Mouse (Mus musculus): ENCODE data around the gene Kank2. TPM values are rescaled to one million over a fixed set of nuclear protein-coding genes. Genes with fewer than 3 reads are reported as not detected.

The Kank2 gene
- polyA plus RNA-seq, 1 experiment from 2014 or later = 3.1 TPM

DNA sequence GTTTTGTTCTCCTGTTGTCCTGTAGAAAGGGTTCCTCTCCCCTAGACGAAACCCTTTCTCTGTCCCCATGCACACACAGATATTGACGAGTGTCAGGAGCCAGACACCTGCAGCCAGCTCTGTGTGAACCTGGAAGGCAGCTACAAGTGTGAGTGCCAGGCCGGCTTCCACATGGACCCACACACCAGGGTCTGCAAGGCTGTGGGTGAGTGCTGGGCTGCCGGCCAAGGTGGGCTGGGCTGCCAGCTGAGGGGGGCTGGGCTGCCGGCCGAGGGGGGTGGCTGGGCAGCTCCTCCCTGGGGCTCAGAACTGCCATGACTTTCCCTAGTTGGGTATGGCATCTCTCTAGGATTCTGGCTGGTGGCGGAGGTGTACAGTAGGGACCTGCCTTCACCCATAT is 59.8 kb downstream of the Kank2 start:
- WGBS = 90% methylated on average over 7 of the region's 7 CpGs
- no peak overlapping the region for H3K27ac ChIP-seq (ENCODE audit: low read length)
- H3K36me3 ChIP-seq (ENCODE audit: control insufficient read depth, insufficient read depth, low read length) = peaks cover 60% of the 10 kb centered on the region
- no peak for ATAC-seq
- no peaks in the 10 kb centered on the region for H3K27me3 ChIP-seq (ENCODE audit: control insufficient read depth, insufficient read depth, low read depth, low read length)
- no peak overlapping the region for H3K9ac ChIP-seq (ENCODE audit: low read depth, low read length)
- H3K4me3 ChIP-seq (ENCODE audit: low read depth, low read length) = no peak overlapping the region
- H3K4me2 ChIP-seq (ENCODE audit: low read length) = no peak overlapping the region
- no peaks in the 10 kb centered on the region for H3K9me3 ChIP-seq (replicated peaks; ENCODE audit: control insufficient read depth, low read length, poor library complexity, severe bottlenecking)
- H3K4me1 ChIP-seq (ENCODE audit: control insufficient read depth, insufficient read depth, low read length) = no peaks in the 10 kb centered on the region

DNA sequence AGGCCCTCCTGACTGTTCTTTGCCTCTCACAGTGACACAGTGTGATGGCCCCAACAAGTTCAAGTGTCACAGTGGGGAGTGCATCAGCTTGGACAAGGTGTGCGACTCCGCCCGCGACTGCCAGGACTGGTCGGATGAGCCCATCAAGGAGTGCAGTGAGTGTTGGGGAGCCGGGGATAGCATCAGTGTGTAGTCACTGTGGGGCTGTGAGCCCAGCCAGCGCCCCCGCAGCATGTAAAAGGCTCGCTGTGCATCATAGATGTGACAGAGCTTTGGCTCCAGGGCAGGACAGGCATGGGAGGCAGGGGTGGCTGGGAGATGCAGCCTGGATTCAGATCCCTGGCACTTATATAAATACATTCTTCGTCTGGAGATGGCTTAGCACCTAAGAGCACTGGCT is 61.4 kb downstream of the Kank2 start:
- WGBS = 97% methylated on average over 10 of the region's 10 CpGs
- no peak overlapping the region for H3K9ac ChIP-seq (ENCODE audit: low read depth, low read length)
- ATAC-seq = no peak

DNA sequence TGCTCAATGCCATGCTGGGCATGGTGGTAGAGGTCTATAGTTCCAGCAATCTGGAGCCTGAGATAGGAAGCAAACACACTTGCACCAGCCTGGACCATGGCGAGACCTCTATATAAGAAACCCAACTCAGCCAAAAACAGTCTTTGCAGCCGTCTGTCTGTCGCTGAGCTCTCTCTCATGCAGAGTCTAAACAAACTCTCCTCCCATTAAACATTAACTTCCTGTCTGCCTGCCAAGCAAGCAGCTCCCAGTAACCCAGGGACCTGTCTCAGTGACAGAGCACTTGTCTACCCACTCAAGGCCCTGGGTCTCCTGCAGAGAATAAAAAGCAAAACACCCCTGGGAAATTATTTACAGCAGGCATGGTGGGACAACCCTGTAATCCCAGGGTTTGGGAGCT is 62.0 kb downstream of the Kank2 start:
- H3K36me3 ChIP-seq (ENCODE audit: control insufficient read depth, insufficient read depth, low read length) = peaks cover 57% of the 10 kb centered on the region
- no peaks in the 10 kb centered on the region for H3K4me1 ChIP-seq (ENCODE audit: control insufficient read depth, insufficient read depth, low read length)
- H3K27me3 ChIP-seq (ENCODE audit: control insufficient read depth, insufficient read depth, low read depth, low read length) = no peaks in the 10 kb centered on the region
- no peaks in the 10 kb centered on the region for H3K9me3 ChIP-seq (replicated peaks; ENCODE audit: control insufficient read depth, low read length, poor library complexity, severe bottlenecking)
- no peak for ATAC-seq
- 87% methylated on average over 3 of the region's 3 CpGs for WGBS
- no peak overlapping the region for H3K4me3 ChIP-seq (ENCODE audit: low read depth, low read length)
- H3K27ac ChIP-seq (ENCODE audit: low read length) = no peak overlapping the region
- no peak overlapping the region for H3K4me2 ChIP-seq (ENCODE audit: low read length)
- H3K9ac ChIP-seq (ENCODE audit: low read depth, low read length) = no peak overlapping the region

More for the DNA sequence above, 61.4 kb downstream of the Kank2 start:
- no peaks in the 10 kb centered on the region for H3K9me3 ChIP-seq (replicated peaks; ENCODE audit: control insufficient read depth, low read length, poor library complexity, severe bottlenecking)
- no peaks in the 10 kb centered on the region for H3K27me3 ChIP-seq (ENCODE audit: control insufficient read depth, insufficient read depth, low read depth, low read length)
- peaks cover 62% of the 10 kb centered on the region for H3K36me3 ChIP-seq (ENCODE audit: control insufficient read depth, insufficient read depth, low read length)
- no peak overlapping the region for H3K4me3 ChIP-seq (ENCODE audit: low read depth, low read length)
- no peak overlapping the region for H3K4me2 ChIP-seq (ENCODE audit: low read length)
- no peak overlapping the region for H3K27ac ChIP-seq (ENCODE audit: low read length)
- H3K4me1 ChIP-seq (ENCODE audit: control insufficient read depth, insufficient read depth, low read length) = no peaks in the 10 kb centered on the region

DNA sequence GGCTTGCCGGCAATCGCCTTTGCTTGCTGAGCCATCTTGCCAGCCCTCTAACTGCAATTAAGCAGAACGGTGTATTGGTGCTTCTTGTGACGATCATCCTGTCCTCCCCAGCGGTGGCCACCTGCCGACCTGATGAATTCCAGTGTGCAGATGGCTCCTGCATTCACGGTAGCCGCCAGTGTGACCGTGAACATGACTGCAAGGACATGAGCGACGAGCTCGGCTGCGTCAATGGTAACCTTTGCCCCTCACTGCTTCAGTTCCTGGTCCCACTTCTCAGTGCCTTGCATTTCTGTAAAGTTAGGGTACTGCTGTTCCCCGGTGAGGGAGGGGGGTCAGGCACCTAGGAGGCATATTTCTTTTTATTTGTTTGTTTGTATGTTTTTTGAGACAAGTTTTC is 63.4 kb downstream of the Kank2 start:
- no peak overlapping the region for H3K9ac ChIP-seq (ENCODE audit: low read depth, low read length)
- H3K4me3 ChIP-seq (ENCODE audit: low read depth, low read length) = no peak overlapping the region
- H3K4me2 ChIP-seq (ENCODE audit: low read length) = no peak overlapping the region
- peaks cover 52% of the 10 kb centered on the region for H3K36me3 ChIP-seq (ENCODE audit: control insufficient read depth, insufficient read depth, low read length)
- no peak for ATAC-seq
- no peak overlapping the region for H3K27ac ChIP-seq (ENCODE audit: low read length)
- no peaks in the 10 kb centered on the region for H3K4me1 ChIP-seq (ENCODE audit: control insufficient read depth, insufficient read depth, low read length)
- WGBS = 89% methylated on average over 14 of the region's 14 CpGs
- no peaks in the 10 kb centered on the region for H3K27me3 ChIP-seq (ENCODE audit: control insufficient read depth, insufficient read depth, low read depth, low read length)
- no peaks in the 10 kb centered on the region for H3K9me3 ChIP-seq (replicated peaks; ENCODE audit: control insufficient read depth, low read length, poor library complexity, severe bottlenecking)

DNA sequence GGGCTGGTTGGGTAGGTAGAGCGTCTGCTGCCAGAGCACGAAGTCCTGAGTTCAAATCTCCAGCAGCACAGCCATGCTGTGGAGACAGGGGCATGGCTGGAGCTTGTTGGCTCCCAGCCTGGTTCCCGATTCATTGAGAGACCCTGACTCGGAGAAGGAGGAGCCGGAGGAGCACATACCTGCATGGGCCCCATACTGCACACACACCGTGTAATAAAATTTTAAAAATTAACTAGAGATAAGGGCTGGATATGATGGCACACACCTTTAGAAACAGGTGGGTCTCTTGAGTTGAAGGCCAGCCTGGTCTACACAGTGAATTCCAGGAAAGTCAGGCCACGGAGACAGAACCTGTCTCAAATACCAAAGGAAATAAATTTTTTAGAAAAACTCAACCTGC is 64.6 kb downstream of the Kank2 start:
- Histone ChIP-seq H3K4me1 (ENCODE audit: control insufficient read depth, insufficient read depth, low read length) (no peaks in the 10 kb centered on the region), H3K4me3 (ENCODE audit: low read depth, low read length) (no peak overlapping the region), H3K9me3 (replicated peaks; ENCODE audit: control insufficient read depth, low read length, poor library complexity, severe bottlenecking) (no peaks in the 10 kb centered on the region), H3K27ac (ENCODE audit: low read length) (no peak overlapping the region), H3K36me3 (ENCODE audit: control insufficient read depth, insufficient read depth, low read length) (peaks cover 42% of the 10 kb centered on the region), H3K9ac (ENCODE audit: low read depth, low read length) (no peak overlapping the region), H3K4me2 (ENCODE audit: low read length) (no peak overlapping the region), H3K27me3 (ENCODE audit: control insufficient read depth, insufficient read depth, low read depth, low read length) (no peaks in the 10 kb centered on the region)
- 95% methylated on average over 7 of the region's 7 CpGs for WGBS
- no peak for ATAC-seq

DNA sequence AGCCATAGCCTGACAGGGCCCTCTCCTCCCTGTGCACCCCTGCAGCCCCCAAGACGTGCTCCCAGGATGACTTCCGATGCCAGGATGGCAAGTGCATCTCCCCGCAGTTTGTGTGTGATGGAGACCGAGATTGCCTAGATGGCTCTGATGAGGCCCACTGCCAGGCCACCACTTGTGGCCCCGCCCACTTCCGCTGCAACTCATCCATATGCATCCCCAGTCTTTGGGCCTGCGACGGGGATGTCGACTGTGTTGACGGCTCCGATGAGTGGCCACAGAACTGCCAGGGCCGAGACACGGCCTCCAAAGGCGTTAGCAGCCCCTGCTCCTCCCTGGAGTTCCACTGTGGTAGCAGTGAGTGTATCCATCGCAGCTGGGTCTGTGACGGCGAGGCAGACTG is 65.1 kb downstream of the Kank2 start:
- Histone ChIP-seq H3K9ac (ENCODE audit: low read depth, low read length) (no peak overlapping the region), H3K27me3 (ENCODE audit: control insufficient read depth, insufficient read depth, low read depth, low read length) (no peaks in the 10 kb centered on the region), H3K4me2 (ENCODE audit: low read length) (no peak overlapping the region), H3K4me1 (ENCODE audit: control insufficient read depth, insufficient read depth, low read length) (no peaks in the 10 kb centered on the region), H3K9me3 (replicated peaks; ENCODE audit: control insufficient read depth, low read length, poor library complexity, severe bottlenecking) (no peaks in the 10 kb centered on the region), H3K4me3 (ENCODE audit: low read depth, low read length) (no peak overlapping the region), H3K27ac (ENCODE audit: low read length) (no peak overlapping the region), H3K36me3 (ENCODE audit: control insufficient read depth, insufficient read depth, low read length) (peaks cover 36% of the 10 kb centered on the region)
- WGBS = 76% methylated on average over 17 of the region's 17 CpGs
- no peak for ATAC-seq

DNA sequence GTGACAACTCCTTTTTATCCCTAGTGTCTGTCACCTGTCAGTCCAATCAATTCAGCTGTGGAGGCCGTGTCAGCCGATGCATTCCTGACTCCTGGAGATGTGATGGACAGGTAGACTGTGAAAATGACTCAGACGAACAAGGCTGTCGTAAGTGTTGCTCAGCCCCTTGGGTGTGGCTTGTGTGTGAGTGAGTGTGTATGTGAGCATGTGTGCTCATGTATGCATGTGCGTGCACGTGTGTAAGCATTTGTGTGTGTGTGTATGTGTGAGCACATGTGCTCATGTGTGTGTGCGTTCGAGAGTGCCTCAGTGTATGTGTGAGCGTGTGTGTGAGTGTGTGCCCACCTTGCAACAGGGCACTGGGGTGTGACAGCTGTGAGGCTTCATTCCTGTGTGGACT is 66.3 kb downstream of the Kank2 start:
- no peaks in the 10 kb centered on the region for H3K27me3 ChIP-seq (ENCODE audit: control insufficient read depth, insufficient read depth, low read depth, low read length)
- ATAC-seq = no peak
- H3K4me3 ChIP-seq (ENCODE audit: low read depth, low read length) = no peak overlapping the region
- WGBS = 94% methylated on average over 9 of the region's 9 CpGs
- H3K4me1 ChIP-seq (ENCODE audit: control insufficient read depth, insufficient read depth, low read length) = no peaks in the 10 kb centered on the region
- no peak overlapping the region for H3K9ac ChIP-seq (ENCODE audit: low read depth, low read length)
- H3K9me3 ChIP-seq (replicated peaks; ENCODE audit: control insufficient read depth, low read length, poor library complexity, severe bottlenecking) = no peaks in the 10 kb centered on the region
- no peak overlapping the region for H3K4me2 ChIP-seq (ENCODE audit: low read length)
- H3K36me3 ChIP-seq (ENCODE audit: control insufficient read depth, insufficient read depth, low read length) = peaks cover 27% of the 10 kb centered on the region
- no peak overlapping the region for H3K27ac ChIP-seq (ENCODE audit: low read length)

DNA sequence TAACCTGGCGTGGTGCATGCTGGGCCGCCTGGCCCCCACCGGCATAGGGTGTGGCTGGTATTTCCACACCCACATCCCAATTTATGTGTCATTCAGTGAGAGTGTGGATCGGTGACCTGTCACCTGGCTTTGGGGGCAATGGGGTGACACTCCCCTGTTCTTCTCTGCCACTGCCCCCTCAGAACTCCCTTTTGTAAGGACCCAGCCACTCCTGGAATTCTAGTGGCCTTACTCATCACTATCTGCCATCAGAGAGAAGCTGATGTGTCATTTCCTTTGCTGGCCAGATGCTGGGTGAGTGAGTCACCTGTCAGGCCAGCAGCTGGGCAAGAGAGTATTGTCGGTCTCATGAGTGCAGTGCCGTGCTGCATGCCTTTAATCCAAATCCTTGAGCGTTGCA is 69.3 kb downstream of the Kank2 start:
- 86% methylated on average over 7 of the region's 7 CpGs for WGBS
- Histone ChIP-seq H3K36me3 (ENCODE audit: control insufficient read depth, insufficient read depth, low read length) (peaks cover 17% of the 10 kb centered on the region), H3K4me1 (ENCODE audit: control insufficient read depth, insufficient read depth, low read length) (peaks cover 11% of the 10 kb centered on the region; the same call in 1 of the 2 replicates), H3K27me3 (ENCODE audit: control insufficient read depth, insufficient read depth, low read depth, low read length) (no peaks in the 10 kb centered on the region), H3K4me3 (ENCODE audit: low read depth, low read length) (no peak overlapping the region), H3K9ac (ENCODE audit: low read depth, low read length) (no peak overlapping the region), H3K9me3 (replicated peaks; ENCODE audit: control insufficient read depth, low read length, poor library complexity, severe bottlenecking) (no peaks in the 10 kb centered on the region), H3K27ac (ENCODE audit: low read length) (no peak overlapping the region), H3K4me2 (ENCODE audit: low read length) (no peak overlapping the region)
- ATAC-seq = no peak

DNA sequence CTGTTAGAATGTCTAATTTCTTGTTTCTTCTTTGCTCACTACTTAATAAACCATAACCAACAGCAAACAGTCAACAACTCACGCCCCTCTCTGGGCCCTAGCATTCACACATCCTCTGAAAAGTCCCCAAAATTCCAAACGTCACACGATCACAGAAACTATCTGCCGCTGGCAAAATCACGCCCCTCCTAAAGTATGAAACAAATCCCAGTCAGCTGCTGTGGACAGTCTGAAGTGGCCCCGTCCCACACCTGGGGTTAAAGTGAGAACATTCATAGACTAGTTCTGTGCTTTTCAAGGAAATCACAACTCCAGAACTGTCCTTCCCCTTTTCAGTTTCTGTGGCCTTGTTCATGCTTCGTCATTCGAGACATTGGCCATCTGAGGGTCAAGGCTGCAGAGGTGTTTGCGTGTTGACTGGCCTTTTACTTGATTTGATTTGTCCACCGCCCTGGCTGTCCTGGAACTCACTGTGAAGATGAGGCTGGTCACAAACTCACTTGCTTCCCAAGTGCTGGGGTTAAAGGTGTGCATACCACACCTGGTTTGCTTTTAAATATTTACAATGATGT is 70.2 kb downstream of the Kank2 start:
- Histone ChIP-seq H3K9ac (ENCODE audit: low read depth, low read length) (no peak overlapping the region), H3K4me1 (ENCODE audit: control insufficient read depth, insufficient read depth, low read length) (peaks cover 11% of the 10 kb centered on the region; the same call in 1 of the 2 replicates), H3K4me3 (ENCODE audit: low read depth, low read length) (no peak overlapping the region), H3K27me3 (ENCODE audit: control insufficient read depth, insufficient read depth, low read depth, low read length) (no peaks in the 10 kb centered on the region), H3K9me3 (replicated peaks; ENCODE audit: control insufficient read depth, low read length, poor library complexity, severe bottlenecking) (no peaks in the 10 kb centered on the region), H3K4me2 (ENCODE audit: low read length) (no peak overlapping the region), H3K27ac (ENCODE audit: low read length) (no peak overlapping the region), H3K36me3 (ENCODE audit: control insufficient read depth, insufficient read depth, low read length) (peaks cover 8% of the 10 kb centered on the region)
- WGBS = 89% methylated on average over 10 of the region's 10 CpGs
- no peak for ATAC-seq

Measured in midbrain, embryonic 16.5 days (tissue).